Mouse (Mus musculus) adrenal gland, postnatal 10 days (tissue): Measurements from ENCODE around the gene Gm20767. TPM values are rescaled to one million over a fixed set of nuclear protein-coding genes. Genes with fewer than 3 reads are reported as not detected.
"Not testable (repeated sequence)": the region's sequence is repeated elsewhere in the genome, so short reads cannot be mapped to it uniquely, and the experiment has no call there.

Experiments used
- DNase-seq: peaks from one replicate; pipeline ENCODE4 v3.0.0; 2021; ENCODE audit warnings: mixed read lengths
- long read RNA-seq, 2 experiments: library from polyadenylated mRNA; stranded (forward); transcript quantifications; one replicate each; pipeline ENCODE4 v2.0.0; 2021
- total RNA-seq, 2 experiments: library from RNA; stranded (reverse); gene quantifications; 2 replicates each; pipeline ENCODE4 v1.2.3; 2021

The Gm20767 gene
- total RNA-seq = not detected
- long read RNA-seq, experiment 1 = 0 reads
- long read RNA-seq, experiment 2 = 0 reads

GRCm38 (mm10) chr13:120139946-120140345, at the start of gene Gm20767:
TSS of gene Gm20767 (plus strand) at chr13:120140246.
- DNase-seq = not testable (repeated sequence)

GRCm38 (mm10) chr13:120092950-120093349, 47.1 kb upstream of the Gm20767 start:
- not testable (repeated sequence) for DNase-seq

GRCm38 (mm10) chr13:120096241-120096937, 43.7 kb upstream of the Gm20767 start:
- not testable (repeated sequence) for DNase-seq

GRCm38 (mm10) chr13:120096938-120097256, 43.1 kb upstream of the Gm20767 start:
- DNase-seq = not testable (repeated sequence)

GRCm38 (mm10) chr13:120099327-120099726, 40.7 kb upstream of the Gm20767 start:
- DNase-seq = not testable (repeated sequence)

GRCm38 (mm10) chr13:120106504-120106903, 33.5 kb upstream of the Gm20767 start:
- DNase-seq = not testable (repeated sequence)

GRCm38 (mm10) chr13:120107000-120107399, 33.0 kb upstream of the Gm20767 start:
- DNase-seq = not testable (repeated sequence)

GRCm38 (mm10) chr13:120142348-120142747, 2.3 kb downstream of the Gm20767 start:
- not testable (repeated sequence) for DNase-seq

- not testable (repeated sequence) for DNase-seq
These were observed 9.8 kb downstream of the Gm20767 start for GRCm38 (mm10) chr13:120149660-120150407.

GRCm38 (mm10) chr13:120150589-120150988, 10.5 kb downstream of the Gm20767 start:
- DNase-seq = not testable (repeated sequence)

- DNase-seq = peak; percentile 25
These were observed 28.3 kb downstream of the Gm20767 start for GRCm38 (mm10) chr13:120168301-120168700.

- not testable (repeated sequence) for DNase-seq
These were observed 32.1 kb downstream of the Gm20767 start, which contains the start of gene Gm21818 for GRCm38 (mm10) chr13:120172133-120172532. TSS of gene Gm21818 (plus strand) at chr13:120172433.

GRCm38 (mm10) chr13:120196189-120196821, 56.3 kb downstream of the Gm20767 start:
- DNase-seq = not testable (repeated sequence)

Other genes starting within 250 kb of the Gm20767 start
- not detected for gene Tcstv1, start 245.5 kb upstream of the Gm20767 start, total RNA-seq
- not detected for gene Gm21761, start 211.0 kb upstream of the Gm20767 start, total RNA-seq
- gene B020031M17Rik, start 189.4 kb upstream of the Gm20767 start, total RNA-seq = not detected
- not detected for gene Gm36079, start 113.2 kb upstream of the Gm20767 start, total RNA-seq
- gene Gm21188, start 88.1 kb upstream of the Gm20767 start, total RNA-seq = under 1 TPM; 0.36 to 0.45 TPM
- not detected for gene Gm21818, start 32.2 kb downstream of the Gm20767 start, total RNA-seq
- gene Gm21762, start 75.7 kb downstream of the Gm20767 start, total RNA-seq = not detected
- not detected for gene Gm21731, start 98.9 kb downstream of the Gm20767 start, total RNA-seq
- gene AF067061, start 122.9 kb downstream of the Gm20767 start, total RNA-seq = not detected
- gene BC147527, start 160.1 kb downstream of the Gm20767 start, total RNA-seq = under 1 TPM in 1 of 2 experiments, not detected in 1; 0.21 TPM
- gene Tcstv3, start 176.6 kb downstream of the Gm20767 start, total RNA-seq = not detected